Mouse (Mus musculus): ENCODE results near the gene Drg2. TPM values are rescaled to one million over a fixed set of nuclear protein-coding genes. Genes with fewer than 3 reads are reported as not detected.

Gene Drg2
- 38.9 and 50.1 TPM in 2 replicates for polyA plus RNA-seq (2012; rRNA removed; ENCODE audit: low replicate concordance)

DNA sequence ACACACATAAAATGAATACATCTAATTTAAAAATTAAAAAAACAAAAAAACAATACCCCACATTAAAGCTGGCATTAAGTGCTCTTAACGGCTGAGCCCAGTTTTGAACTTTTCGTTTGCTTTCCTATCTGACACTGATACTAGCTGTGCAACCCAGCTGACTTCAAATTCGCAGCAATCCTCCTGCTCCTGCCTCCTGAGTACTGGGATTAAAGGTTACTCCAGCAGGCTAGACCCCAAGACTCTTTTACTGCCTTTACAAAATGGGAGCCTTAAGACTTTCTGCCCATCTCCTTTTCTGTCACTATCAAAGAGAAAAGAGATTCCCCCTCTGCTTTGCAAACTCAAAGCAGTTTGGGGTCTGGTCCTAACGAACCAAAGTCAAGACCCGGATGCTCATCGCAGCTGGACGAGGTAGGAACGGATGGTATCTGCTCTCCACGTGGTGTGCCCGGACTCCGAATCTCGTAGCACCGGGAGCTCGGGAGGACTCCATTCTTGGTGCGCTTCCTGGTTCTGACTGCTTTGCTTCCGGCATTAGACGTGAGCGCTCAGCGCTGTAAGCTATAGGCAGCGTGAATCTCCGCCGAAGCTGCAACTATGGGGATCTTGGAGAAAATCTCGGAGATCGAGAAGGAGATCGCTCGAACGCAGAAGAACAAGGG lies at the start of gene Drg2:
Gene Drg2 (plus strand): TSS at position 512 of the 665 bp plus-strand sequence.

DNA sequence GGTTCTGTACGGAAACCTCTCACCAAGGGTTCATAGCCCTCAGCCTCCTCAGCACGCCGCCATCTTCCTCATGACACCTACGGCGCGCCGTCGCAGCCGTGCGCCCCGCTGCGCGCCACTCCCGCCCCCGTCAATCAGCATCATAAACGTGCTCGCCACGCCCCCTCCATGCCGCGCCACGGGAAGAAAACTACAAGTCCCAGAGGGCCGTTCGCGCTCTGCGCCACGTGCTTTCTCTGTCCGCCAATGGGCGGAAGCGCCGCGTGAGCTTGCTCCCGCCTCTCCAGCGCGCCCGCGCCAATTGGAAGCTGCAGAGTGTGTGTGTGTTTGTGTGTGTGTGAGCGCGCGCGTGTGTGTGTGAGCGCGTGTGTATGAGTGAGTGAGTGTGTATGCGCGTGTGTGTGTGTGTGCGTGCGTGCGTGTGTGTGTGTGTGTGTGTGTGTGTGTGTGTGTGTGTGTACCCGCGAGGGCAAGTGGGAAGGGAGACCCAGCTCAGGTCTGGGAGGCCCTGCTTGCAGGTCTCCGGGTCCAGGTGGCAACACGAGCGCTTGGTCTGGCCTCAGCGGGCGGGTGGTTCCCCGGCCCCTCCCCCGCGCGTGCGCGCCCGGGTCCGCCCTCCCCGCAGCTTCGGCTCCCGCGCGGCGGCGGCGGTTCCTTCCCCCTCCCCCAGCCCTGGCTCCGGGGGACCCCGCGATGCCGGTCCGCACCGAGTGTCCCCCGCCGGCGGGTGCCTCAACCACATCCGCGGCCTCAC lies 37.3 kb upstream of the Drg2 start, which contains the start of gene Gid4:
Gene Gid4 (plus strand): TSS at position 183 of the 754 bp plus-strand sequence.

GRCm38 (mm10) chr11:60417717-60418472 lies 36.5 kb upstream of the Drg2 start, which contains the start of gene Atpaf2:
Gene Atpaf2 (minus strand): TSS chr11:60418457.

DNA sequence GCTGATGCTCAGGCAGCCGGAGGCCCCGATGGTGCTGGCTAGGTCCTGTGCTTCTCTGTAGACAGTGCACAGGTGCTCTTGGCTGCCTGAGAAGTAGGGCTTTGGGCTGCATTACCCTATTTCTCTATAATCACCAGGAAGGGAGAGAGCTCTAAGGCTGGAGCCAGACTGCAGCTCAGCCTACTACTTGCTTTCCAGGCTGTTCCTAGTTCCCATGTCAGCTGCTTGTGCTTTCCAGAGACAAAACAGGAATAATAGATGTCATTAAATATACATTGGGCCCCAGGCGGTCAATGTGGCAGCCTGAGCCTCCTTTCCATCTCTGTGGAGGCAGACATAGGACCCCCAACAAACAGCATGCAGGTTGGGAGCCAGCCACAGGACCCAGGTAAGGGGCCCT lies 14.6 kb downstream of the Drg2 start, which contains the start of gene Myo15:
Gene Myo15 (plus strand): TSS at position 301 of the 400 bp plus-strand sequence.

Other genes starting within 250 kb of the Drg2 start
- gene Srebf1, start 232.0 kb upstream of the Drg2 start, polyA plus RNA-seq (2012; rRNA removed; ENCODE audit: low replicate concordance), result 774 and 1,174 TPM in 2 replicates
- gene Tom1l2, start 101.7 kb upstream of the Drg2 start, polyA plus RNA-seq (2012; rRNA removed; ENCODE audit: low replicate concordance), result 84.4 and 85.5 TPM in 2 replicates
- gene Drc3, start 101.3 kb upstream of the Drg2 start, polyA plus RNA-seq (2012; rRNA removed; ENCODE audit: low replicate concordance), result 0.29 and 2.2 TPM in 2 replicates
- 31.2 and 42.4 TPM in 2 replicates for gene Gid4, start 37.4 kb upstream of the Drg2 start, polyA plus RNA-seq (2012; rRNA removed; ENCODE audit: low replicate concordance)
- 51.7 and 66.1 TPM in 2 replicates for gene Atpaf2, start 36.1 kb upstream of the Drg2 start, polyA plus RNA-seq (2012; rRNA removed; ENCODE audit: low replicate concordance)
- gene Myo15, start 14.7 kb downstream of the Drg2 start, polyA plus RNA-seq (2012; rRNA removed; ENCODE audit: low replicate concordance), result 0.17 and 0.19 TPM in 2 replicates
- gene Alkbh5, start 81.8 kb downstream of the Drg2 start, polyA plus RNA-seq (2012; rRNA removed; ENCODE audit: low replicate concordance), result 30.1 and 33.6 TPM in 2 replicates
- 65.4 and 75.2 TPM in 2 replicates for gene Llgl1, start 245.1 kb downstream of the Drg2 start, polyA plus RNA-seq (2012; rRNA removed; ENCODE audit: low replicate concordance)

Measured in mammary gland, adult 2 months (tissue).